Mouse (Mus musculus): ENCODE results near the gene Wipi2.
A peak's percentile ranks its signal among the peaks of the same experiment; 100 is the strongest.

DNA sequence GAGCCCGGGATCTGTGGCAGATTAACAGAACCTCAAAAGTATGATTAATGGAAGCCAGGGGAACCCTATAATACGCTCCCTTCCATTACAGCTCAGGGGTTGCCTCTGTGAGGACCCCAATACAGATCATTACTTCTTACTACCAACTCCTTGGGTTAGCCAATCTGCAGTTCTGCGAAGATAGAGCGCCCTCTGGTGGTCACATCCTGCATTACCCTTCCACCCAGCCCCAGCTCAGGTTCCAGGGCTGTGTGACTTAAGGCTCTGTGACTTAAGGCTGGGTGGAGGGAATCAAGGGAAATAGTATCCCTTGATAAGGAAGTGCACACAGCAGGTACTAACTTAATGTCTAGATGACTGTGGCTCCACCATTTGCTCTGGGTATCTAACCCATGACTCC lies 90.5 kb downstream of the Wipi2 start:
- TF ChIP-seq CTCF (IDR thresholded peaks at IDR 0.05; ENCODE audit: low read depth, low read length): peak; percentile 98
- TF ChIP-seq GATA1 (IDR thresholded peaks at IDR 0.05; ENCODE audit: borderline replicate concordance, low read length): no peak
